Mouse (Mus musculus) ES-Bruce4 (cell line): ENCODE data around the gene Kat2a. TPM values are rescaled to one million over a fixed set of nuclear protein-coding genes. Genes with fewer than 3 reads are reported as not detected.

Experiments
- H3K27ac ChIP-seq: 2 replicates; pipeline ENCODE4 v1.5.1; 2012; ENCODE audit warnings: low read length, inconsistent platforms; ENCODE audit not compliant: insufficient read depth
- H3K27me3 ChIP-seq: 2 replicates; pipeline ENCODE4 v1.6.1; 2012; ENCODE audit warnings: mild to moderate bottlenecking, low read length, inconsistent platforms; ENCODE audit not compliant: control insufficient read depth, poor library complexity, insufficient read depth, severe bottlenecking
- H3K36me3 ChIP-seq: 2 replicates; pipeline ENCODE4 v1.6.1; 2012; ENCODE audit warnings: inconsistent platforms, mild to moderate bottlenecking, low read length, moderate library complexity; ENCODE audit not compliant: control insufficient read depth, poor library complexity, insufficient read depth, severe bottlenecking
- H3K4me1 ChIP-seq: one replicate; pipeline ENCODE4 v1.8.1; 2011; ENCODE audit warnings: low read length; ENCODE audit not compliant: control insufficient read depth, insufficient read depth
- H3K4me3 ChIP-seq: 2 replicates; pipeline ENCODE4 v1.5.1; 2011; ENCODE audit warnings: low read depth, mild to moderate bottlenecking, low read length
- H3K9ac ChIP-seq: 2 replicates; pipeline ENCODE4 v1.6.1; 2012; ENCODE audit warnings: low read depth, mild to moderate bottlenecking, inconsistent platforms; ENCODE audit not compliant: poor library complexity, severe bottlenecking
- H3K9me3 ChIP-seq: replicated peaks from 2 replicates; pipeline ENCODE4 v1.6.1; 2012; ENCODE audit warnings: mild to moderate bottlenecking, low read length, inconsistent platforms; ENCODE audit not compliant: control insufficient read depth, poor library complexity, insufficient read depth, severe bottlenecking
- CTCF ChIP-seq: IDR thresholded peaks from one replicate; pipeline ENCODE4 v1.8.1; 2011; ENCODE audit warnings: low read depth, low read length
- EP300 ChIP-seq: IDR thresholded peaks from 2 replicates; pipeline ENCODE4 v1.6.1; 2011; ENCODE audit warnings: low read depth, low read length; ENCODE audit not compliant: insufficient read depth
- POLR2A ChIP-seq: IDR thresholded peaks from one replicate; pipeline ENCODE4 v1.8.1; 2011; ENCODE audit warnings: low read length; ENCODE audit not compliant: insufficient read depth
- polyA plus RNA-seq: library from polyadenylated mRNA; stranded (reverse); fragments of >200 nt; gene quantifications from 2 replicates; pipeline ENCODE4 v1.2.4, GENCODE M21; 2011; ENCODE audit warnings: low read depth; ENCODE audit not compliant: missing spikeins, insufficient read depth, insufficient read length

The Kat2a gene
- polyA plus RNA-seq, 1 experiment: 61.3 TPM

GRCm38 (mm10) chr11:100718462-100718861 lies 6.2 kb upstream of the Kat2a start:
- H3K9ac ChIP-seq: no peak overlapping the region
- H3K36me3 ChIP-seq: peaks cover 11% of the 10 kb centered on the region
- TF ChIP-seq EP300 (no peak), POLR2A (no peak), CTCF (no peak)
- H3K4me1 ChIP-seq: peaks cover 5% of the 10 kb centered on the region
- no peak overlapping the region for H3K4me3 ChIP-seq
- no peaks in the 10 kb centered on the region for H3K27me3 ChIP-seq
- no peaks in the 10 kb centered on the region for H3K9me3 ChIP-seq
- H3K27ac ChIP-seq: no peak overlapping the region

GRCm38 (mm10) chr11:100716649-100717048 lies 4.4 kb upstream of the Kat2a start:
- H3K9ac ChIP-seq: no peak overlapping the region
- H3K9me3 ChIP-seq: no peaks in the 10 kb centered on the region
- no peak overlapping the region for H3K4me3 ChIP-seq
- no peaks in the 10 kb centered on the region for H3K27me3 ChIP-seq
- no peak overlapping the region for H3K27ac ChIP-seq
- no peak for TF ChIP-seq EP300
- TF ChIP-seq POLR2A: no peak
- no peak for TF ChIP-seq CTCF
- H3K36me3 ChIP-seq: peaks cover 11% of the 10 kb centered on the region
- peaks cover 5% of the 10 kb centered on the region for H3K4me1 ChIP-seq

- H3K9ac ChIP-seq: no peak overlapping the region
- H3K36me3 ChIP-seq: peaks cover 19% of the 10 kb centered on the region
- H3K27ac ChIP-seq: peak overlapping the region; percentile 95
- H3K4me1 ChIP-seq: peaks cover 9% of the 10 kb centered on the region
- no peak overlapping the region for H3K4me3 ChIP-seq
- H3K27me3 ChIP-seq: no peaks in the 10 kb centered on the region
- no peaks in the 10 kb centered on the region for H3K9me3 ChIP-seq
- TF ChIP-seq CTCF: no peak
- TF ChIP-seq EP300: no peak
- TF ChIP-seq POLR2A: no peak
Observed at GRCm38 (mm10) chr11:100714948-100715347, 2.7 kb upstream of the Kat2a start.

DNA sequence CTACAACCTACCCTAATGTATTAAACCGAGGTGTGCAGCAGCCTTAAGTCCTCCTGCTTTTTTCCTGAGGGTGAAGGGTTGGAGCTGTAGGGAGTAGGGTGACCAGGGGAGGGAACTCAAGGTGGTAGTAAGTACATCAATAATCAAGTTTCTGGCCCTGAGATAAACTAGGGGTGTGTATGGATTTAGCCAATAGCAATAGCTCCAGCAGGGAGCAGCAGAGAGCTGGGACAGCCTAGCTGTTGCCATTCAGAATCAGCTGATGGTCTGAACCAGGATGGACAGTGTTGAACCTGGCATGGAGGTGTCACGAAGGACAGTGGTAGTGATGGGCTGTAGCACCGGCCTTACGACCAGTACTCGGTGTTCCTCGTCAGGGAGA lies 2.3 kb upstream of the Kat2a start:
- H3K9ac ChIP-seq: peak overlapping the region; percentile 95
- peak; percentile 66 for TF ChIP-seq CTCF
- TF ChIP-seq EP300: no peak
- TF ChIP-seq POLR2A: no peak
- peaks cover 20% of the 10 kb centered on the region for H3K36me3 ChIP-seq
- H3K4me3 ChIP-seq: peak overlapping the region; percentile 79
- H3K9me3 ChIP-seq: no peaks in the 10 kb centered on the region
- H3K4me1 ChIP-seq: peaks cover 6% of the 10 kb centered on the region
- H3K27me3 ChIP-seq: no peaks in the 10 kb centered on the region
- H3K27ac ChIP-seq: peak overlapping the region; percentile 95

GRCm38 (mm10) chr11:100713735-100714533 lies 1.7 kb upstream of the Kat2a start, which contains the start of gene Hspb9:
Hspb9 (plus strand) TSS chr11:100713850.
- peak within 1 kb of the TSS; percentile 79 for H3K4me3 ChIP-seq
- H3K9ac ChIP-seq: peak within 1 kb of the TSS; percentile 95
- H3K36me3 ChIP-seq: peaks cover 26% of the 10 kb centered on the region
- TF ChIP-seq EP300 (peak; percentile 52; the same call in 1 of the 2 replicates), POLR2A (peak; percentile 7), CTCF (no peak)
- no peaks in the 10 kb centered on the region for H3K9me3 ChIP-seq
- peak within 1 kb of the TSS; percentile 95 for H3K27ac ChIP-seq
- H3K27me3 ChIP-seq: no peaks in the 10 kb centered on the region
- peaks cover 6% of the 10 kb centered on the region for H3K4me1 ChIP-seq

- Histone ChIP-seq H3K27ac (peak overlapping the region; percentile 95), H3K9me3 (no peaks in the 10 kb centered on the region), H3K36me3 (peaks cover 34% of the 10 kb centered on the region), H3K27me3 (no peaks in the 10 kb centered on the region), H3K4me3 (peak overlapping the region; percentile 79), H3K4me1 (peaks cover 4% of the 10 kb centered on the region), H3K9ac (peak overlapping the region; percentile 95)
- TF ChIP-seq POLR2A (no peak), CTCF (no peak), EP300 (no peak)
Observed at GRCm38 (mm10) chr11:100713174-100713573, 909 bp upstream of the Kat2a start.
